Mouse (Mus musculus): Measurements from ENCODE around the gene Agfg1. TPM values are rescaled to one million over a fixed set of nuclear protein-coding genes. Genes with fewer than 3 reads are reported as not detected.

Gene Agfg1
- polyA plus RNA-seq, 1 experiment from 2014 or later, result 33.5 TPM

DNA sequence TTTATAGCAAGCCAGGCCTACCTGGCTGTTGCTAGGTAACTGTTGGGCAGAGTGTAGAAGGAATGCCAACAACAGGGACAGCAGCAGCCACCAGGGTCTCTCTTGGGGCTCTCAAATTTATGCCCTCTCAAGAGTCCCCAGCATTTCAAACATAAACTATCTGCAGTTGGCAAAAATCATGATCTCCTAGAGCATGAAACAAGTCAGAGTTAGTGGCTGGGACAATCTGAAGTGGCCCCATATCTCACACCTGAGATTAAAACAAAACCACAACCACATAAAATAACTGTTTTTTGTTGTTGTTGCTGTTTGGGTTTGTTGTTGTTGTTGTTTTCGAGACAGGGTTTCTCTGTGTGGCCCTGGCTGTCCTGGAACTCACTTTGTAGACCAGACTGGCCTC is 8.5 kb upstream of the Agfg1 start:
- Histone ChIP-seq H3K4me3 (no peak overlapping the region), H3K27ac (replicated peaks) (no peak overlapping the region)
- 85% methylated on average over 1 of the region's 1 CpGs for WGBS

DNA sequence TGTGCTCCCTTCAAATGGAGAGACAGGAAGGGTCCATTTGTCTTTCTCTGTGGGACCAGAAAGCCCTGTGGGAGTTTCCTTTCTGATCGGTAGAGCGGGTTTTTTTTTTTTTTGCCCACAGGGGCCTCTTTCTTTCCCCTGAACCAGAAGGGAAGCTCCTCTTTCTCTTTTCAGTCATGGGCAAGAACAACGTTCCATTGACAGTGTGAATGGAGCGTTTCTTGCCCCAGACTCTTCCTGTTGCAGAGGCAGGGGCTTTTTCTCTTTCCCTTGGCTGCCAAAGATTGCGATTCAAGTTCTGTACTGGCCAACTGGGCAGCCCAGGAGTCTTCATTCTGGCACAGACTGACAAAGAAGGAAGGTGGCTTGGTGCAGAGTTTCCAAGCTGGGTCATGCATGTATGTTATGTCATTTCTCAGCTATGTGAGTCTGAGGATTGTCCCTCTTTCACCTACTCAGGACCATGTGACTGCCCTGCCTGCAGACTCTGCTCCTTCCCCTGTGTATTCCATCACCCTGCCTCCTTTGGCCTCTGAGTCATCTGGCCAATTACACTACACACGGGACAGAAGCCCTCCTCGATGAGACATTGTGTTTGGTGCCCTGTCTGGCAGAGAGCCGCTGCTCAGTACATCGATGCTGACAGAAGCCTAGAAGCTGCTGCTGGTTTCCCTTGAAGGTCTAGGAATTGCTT is 7.6 kb upstream of the Agfg1 start:
- H3K36me3 ChIP-seq, result no peaks in the 10 kb centered on the region
- WGBS, result 77% methylated on average over 9 of the region's 9 CpGs
- H3K27ac ChIP-seq (replicated peaks), result no peak overlapping the region
- H3K4me3 ChIP-seq, result no peak overlapping the region
- no peaks in the 10 kb centered on the region for H3K27me3 ChIP-seq (ENCODE audit: low read depth, poor library complexity, severe bottlenecking)
- H3K4me1 ChIP-seq, result no peaks in the 10 kb centered on the region; the same call in 1 of the 2 replicates
- no peaks in the 10 kb centered on the region for H3K9me3 ChIP-seq (replicated peaks)
- DNase-seq (ENCODE audit: low spot score), result no peak

More for the DNA sequence above, 8.5 kb upstream of the Agfg1 start:
- Histone ChIP-seq H3K9me3 (replicated peaks) (no peaks in the 10 kb centered on the region), H3K4me1 (no peaks in the 10 kb centered on the region; the same call in 1 of the 2 replicates), H3K36me3 (no peaks in the 10 kb centered on the region), H3K27me3 (ENCODE audit: low read depth, poor library complexity, severe bottlenecking) (no peaks in the 10 kb centered on the region)
- DNase-seq (ENCODE audit: low spot score), result no peak

DNA sequence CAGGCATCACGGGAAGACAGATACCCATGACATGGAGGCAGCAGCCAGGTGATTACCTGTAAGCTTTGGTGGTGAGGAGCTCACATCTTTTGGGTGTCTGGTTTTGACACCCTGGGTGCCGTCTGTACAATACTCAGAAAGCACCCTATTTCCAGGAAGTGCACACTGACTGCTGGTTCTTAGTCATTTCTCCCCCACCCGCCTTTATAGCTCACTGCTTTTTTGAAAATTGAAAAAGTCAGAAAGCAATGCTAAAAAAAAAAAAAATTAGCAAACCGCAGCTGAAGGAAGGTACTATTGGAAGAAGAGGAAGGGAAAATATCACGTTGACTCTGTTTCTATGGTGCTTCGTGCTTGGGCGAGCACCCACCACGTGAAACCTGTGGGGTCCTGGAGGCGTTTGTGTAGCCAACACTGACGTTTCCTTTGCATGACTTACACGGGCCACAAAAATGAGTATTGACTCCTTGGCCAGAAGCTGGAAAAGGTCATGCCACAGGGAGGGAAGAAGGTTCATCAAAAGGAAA is 6.7 kb upstream of the Agfg1 start:
- H3K27ac ChIP-seq (replicated peaks), result no peak overlapping the region
- H3K4me3 ChIP-seq, result no peak overlapping the region
- 68% methylated on average over 11 of the region's 11 CpGs for WGBS

DNA sequence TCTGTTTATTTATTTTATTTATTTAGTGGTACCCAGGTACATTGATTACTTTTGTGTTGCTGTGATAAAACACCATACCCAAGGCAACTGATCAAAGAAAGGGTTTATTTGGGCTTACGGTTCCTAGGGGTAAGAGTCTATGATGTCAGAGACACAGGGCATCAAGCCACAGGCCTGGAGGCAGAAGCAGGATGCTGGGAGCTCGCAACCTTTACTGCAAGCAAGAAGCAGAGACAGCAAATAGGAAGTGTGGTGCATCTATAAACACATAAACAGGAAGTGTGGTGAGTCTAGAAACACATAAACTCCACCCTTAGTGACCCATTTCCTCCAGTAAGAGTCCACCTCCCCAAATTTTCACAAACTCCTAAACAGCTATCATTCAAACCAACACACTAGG is 5.8 kb upstream of the Agfg1 start:
- Histone ChIP-seq H3K36me3 (no peaks in the 10 kb centered on the region), H3K4me1 (peaks cover under 1% of the 10 kb centered on the region; the same call in 1 of the 2 replicates), H3K27ac (replicated peaks) (no peak overlapping the region), H3K27me3 (ENCODE audit: low read depth, poor library complexity, severe bottlenecking) (no peaks in the 10 kb centered on the region), H3K4me3 (no peak overlapping the region), H3K9me3 (replicated peaks) (no peaks in the 10 kb centered on the region)
- no peak for DNase-seq (ENCODE audit: low spot score)
- WGBS, result 86% methylated on average over 2 of the region's 2 CpGs

More for the DNA sequence above, 6.7 kb upstream of the Agfg1 start:
- no peaks in the 10 kb centered on the region for H3K27me3 ChIP-seq (ENCODE audit: low read depth, poor library complexity, severe bottlenecking)
- H3K4me1 ChIP-seq, result no peaks in the 10 kb centered on the region; the same call in 1 of the 2 replicates
- H3K9me3 ChIP-seq (replicated peaks), result no peaks in the 10 kb centered on the region
- no peaks in the 10 kb centered on the region for H3K36me3 ChIP-seq
- DNase-seq (ENCODE audit: low spot score), result no peak

DNA sequence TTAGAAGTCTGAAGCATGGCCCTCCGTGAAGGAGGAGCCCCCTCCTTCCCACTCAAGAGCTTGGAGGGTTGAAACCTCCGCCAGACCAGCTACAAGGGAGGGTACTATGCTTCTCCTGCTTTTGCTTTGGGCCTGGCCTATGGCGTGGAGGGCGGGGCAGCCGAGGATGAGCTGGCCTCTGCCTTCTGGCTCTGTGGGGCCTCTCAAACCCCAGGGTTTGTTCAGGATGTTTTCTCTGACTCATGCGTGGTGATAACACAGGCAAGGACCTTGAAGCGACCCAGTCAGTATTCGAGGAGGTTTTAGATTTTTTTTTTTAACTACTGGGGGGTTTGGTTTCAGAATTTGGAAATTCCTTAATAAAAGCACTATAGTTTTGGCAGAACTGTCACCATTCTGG is 4.7 kb upstream of the Agfg1 start:
- WGBS, result 59% methylated on average over 8 of the region's 8 CpGs
- no peaks in the 10 kb centered on the region for H3K36me3 ChIP-seq
- no peak for DNase-seq (ENCODE audit: low spot score)
- H3K4me1 ChIP-seq, result peaks cover 9% of the 10 kb centered on the region
- H3K9me3 ChIP-seq (replicated peaks), result no peaks in the 10 kb centered on the region
- no peak overlapping the region for H3K27ac ChIP-seq (replicated peaks)
- H3K27me3 ChIP-seq (ENCODE audit: low read depth, poor library complexity, severe bottlenecking), result no peaks in the 10 kb centered on the region
- no peak overlapping the region for H3K4me3 ChIP-seq

DNA sequence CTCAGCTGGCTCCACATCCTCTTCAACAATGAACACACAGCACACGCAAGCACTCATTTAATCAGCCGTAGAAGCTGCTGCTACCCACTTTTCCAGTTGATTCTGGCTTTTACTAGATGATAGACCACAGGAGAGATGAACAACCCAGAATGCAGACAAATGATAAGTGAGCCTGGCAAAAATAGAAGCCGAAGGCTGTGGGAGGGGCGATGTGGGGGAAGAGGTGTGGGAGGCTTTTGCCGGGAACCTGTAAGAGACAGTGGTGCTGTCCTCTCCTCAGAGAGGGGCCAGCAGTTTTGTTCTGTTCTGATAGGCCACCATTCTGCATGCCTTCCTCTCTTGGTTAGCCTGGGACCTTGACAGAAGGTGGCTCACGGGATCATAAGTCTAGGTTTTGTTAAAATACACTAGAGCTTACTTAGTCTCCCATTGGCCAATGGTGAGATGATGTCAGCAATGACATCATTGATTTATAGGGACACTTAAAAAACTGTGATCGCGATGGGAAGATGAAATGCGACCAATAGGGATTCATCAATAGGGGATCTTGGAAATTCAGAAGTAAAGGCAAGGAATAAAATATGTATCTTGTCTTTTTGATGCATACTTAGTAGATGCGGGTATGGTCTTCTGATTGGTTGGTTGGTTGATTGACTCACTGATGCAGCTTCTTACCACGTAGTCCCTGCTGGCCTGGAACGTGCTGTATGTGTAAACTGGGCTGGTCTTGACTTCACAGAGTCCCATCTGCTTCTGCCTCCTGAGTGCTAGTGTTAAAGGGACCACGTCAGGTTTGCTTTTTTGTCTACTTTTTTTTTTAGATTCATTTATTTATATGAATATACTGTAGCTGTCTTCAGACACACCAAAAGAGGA is 2.7 kb upstream of the Agfg1 start:
- Histone ChIP-seq H3K27ac (replicated peaks) (no peak overlapping the region), H3K4me3 (no peak overlapping the region), H3K36me3 (0 out of 2 replicates have a peak, but pooled peaks cover 1% of the 10 kb centered on the region), H3K9me3 (replicated peaks) (no peaks in the 10 kb centered on the region), H3K4me1 (peaks cover 24% of the 10 kb centered on the region), H3K27me3 (ENCODE audit: low read depth, poor library complexity, severe bottlenecking) (no peaks in the 10 kb centered on the region)
- WGBS, result 85% methylated on average over 13 of the region's 13 CpGs
- no peak for DNase-seq (ENCODE audit: low spot score)

DNA sequence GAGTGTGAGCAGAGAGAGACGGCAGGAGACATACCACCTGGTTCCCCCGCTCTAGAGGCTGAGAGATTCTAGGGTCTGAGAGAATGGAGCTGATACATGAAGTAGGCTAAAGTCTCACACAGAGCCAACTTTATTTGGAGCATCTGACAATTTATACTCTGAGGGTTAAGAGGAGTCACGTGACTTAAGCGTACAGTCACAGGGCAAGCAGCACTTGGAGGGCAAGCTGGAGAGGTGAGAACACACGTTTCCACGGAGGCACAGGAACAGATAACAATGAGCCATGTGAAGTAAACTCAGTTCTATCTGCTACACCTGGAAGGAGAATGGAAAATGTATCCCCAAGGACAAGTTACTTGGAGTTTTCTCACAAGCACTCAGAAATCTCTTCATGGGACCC is 1.7 kb upstream of the Agfg1 start:
- H3K27me3 ChIP-seq (ENCODE audit: low read depth, poor library complexity, severe bottlenecking), result no peaks in the 10 kb centered on the region
- no peak overlapping the region for H3K4me3 ChIP-seq
- DNase-seq (ENCODE audit: low spot score), result no peak
- WGBS, result 83% methylated on average over 6 of the region's 6 CpGs
- H3K36me3 ChIP-seq, result peaks cover 10% of the 10 kb centered on the region
- no peak overlapping the region for H3K27ac ChIP-seq (replicated peaks)
- H3K4me1 ChIP-seq, result peaks cover 25% of the 10 kb centered on the region
- H3K9me3 ChIP-seq (replicated peaks), result no peaks in the 10 kb centered on the region

DNA sequence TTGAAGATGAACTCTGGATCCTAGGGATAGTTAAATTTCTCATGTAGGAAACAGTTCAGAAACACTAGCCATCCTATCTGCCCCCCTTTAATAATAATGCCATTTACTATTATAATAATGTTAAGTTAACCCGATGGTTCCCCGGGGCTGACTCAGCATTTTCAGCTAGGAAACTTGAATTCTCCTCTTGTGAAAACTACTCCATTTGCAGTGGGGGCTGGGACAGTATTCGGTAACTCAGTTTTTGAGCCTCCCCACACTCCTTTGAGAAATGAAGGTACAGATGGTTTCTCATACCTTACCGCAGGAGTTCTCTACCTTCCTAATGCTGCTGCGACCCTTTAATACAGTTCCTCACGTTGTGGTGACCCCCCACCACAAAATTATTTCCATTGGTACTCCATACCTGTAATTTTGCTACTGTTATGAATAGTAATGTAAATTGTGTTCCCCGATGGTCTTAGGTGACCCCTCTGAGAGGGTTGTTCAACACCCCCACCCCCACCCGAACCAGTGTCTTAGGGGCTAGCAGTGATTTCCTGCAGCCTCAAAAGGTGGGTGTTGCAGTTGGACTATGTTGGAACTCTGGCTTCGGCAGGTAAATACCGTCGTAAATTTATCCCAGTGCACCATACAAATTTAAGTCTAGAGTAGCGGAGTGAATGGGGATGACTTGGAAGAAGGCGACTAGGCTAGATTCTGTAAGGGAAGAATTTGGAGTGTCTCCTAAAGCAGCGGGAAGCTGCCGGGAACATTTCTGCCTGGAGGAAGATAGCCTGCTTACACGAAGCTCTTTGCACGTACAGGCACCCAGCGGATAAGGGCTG is 601 bp upstream of the Agfg1 start:
- peaks cover 17% of the 10 kb centered on the region for H3K36me3 ChIP-seq
- no peaks in the 10 kb centered on the region for H3K27me3 ChIP-seq (ENCODE audit: low read depth, poor library complexity, severe bottlenecking)
- no peaks in the 10 kb centered on the region for H3K9me3 ChIP-seq (replicated peaks)
- H3K4me1 ChIP-seq, result peaks cover 25% of the 10 kb centered on the region
- no peak for DNase-seq (ENCODE audit: low spot score)
- H3K4me3 ChIP-seq, result peak overlapping the region; percentile 100
- WGBS, result 38% methylated on average over 18 of the region's 18 CpGs
- peak overlapping the region; percentile 97 for H3K27ac ChIP-seq (replicated peaks)

DNA sequence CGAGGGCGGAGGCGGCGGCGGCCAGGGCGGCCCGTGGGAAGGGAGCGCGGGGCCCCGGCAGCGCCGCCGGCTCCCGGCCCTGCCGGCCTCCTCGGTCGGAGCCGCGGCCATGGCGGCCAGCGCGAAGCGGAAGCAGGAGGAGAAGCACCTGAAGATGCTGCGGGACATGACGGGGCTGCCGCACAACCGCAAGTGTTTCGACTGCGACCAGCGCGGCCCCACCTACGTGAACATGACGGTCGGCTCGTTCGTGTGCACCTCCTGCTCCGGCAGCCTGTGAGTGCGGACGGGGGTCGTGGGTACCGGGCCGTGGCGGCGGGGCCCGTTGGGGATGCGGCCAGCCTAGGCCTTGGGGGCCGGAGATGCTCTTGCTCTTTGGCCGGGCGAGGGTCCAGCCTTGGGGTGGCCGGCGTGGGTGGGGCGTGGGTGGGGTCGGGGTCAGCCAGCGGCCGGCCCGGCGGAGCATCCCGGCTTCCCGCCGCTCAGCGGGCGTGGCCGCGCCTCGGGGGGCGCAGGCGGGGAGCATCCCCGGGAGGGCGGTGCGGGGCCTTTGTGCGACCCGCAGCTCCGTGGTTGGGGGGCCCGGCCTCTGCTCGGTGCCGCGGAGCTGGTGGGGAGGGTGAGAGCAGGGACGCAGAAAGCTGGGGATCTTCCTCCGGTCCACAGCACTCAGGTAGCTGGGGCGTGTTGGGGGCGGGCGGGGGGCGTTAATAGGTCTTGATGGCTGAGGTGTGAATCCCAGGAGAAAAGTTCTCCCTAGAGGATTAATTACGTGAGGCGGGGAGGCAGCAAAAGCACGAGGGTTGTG is 535 bp downstream of the Agfg1 start:
- Histone ChIP-seq H3K27ac (replicated peaks) (peak overlapping the region; percentile 97), H3K4me3 (peak overlapping the region; percentile 100), H3K4me1 (peaks cover 25% of the 10 kb centered on the region), H3K36me3 (peaks cover 17% of the 10 kb centered on the region), H3K27me3 (ENCODE audit: low read depth, poor library complexity, severe bottlenecking) (no peaks in the 10 kb centered on the region), H3K9me3 (replicated peaks) (no peaks in the 10 kb centered on the region)
- DNase-seq (ENCODE audit: low spot score), result peak; percentile 33
- under 1% methylated on average over 78 of the region's 86 CpGs for WGBS

DNA sequence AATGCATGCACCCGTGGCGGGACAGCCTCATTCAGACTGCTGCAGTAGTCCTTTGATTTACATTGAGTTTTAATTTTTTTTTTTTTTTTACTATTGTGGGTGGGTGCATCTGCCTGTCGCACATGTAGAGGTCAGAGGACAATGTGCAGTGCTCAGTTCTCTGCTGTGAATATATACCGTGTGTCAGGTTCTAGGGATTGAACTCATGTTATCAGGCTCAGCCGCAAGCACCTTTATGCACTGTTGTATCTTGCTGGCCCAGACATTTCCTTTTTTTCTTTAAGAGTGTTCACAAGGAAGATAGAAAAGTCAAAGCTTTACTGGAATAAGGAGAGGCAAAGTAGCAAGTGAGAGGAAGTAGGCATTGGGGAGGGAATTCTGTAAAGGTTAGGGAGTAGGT is 16.4 kb downstream of the Agfg1 start:
- Histone ChIP-seq H3K4me3 (no peak overlapping the region), H3K4me1 (no peaks in the 10 kb centered on the region), H3K36me3 (peaks cover 14% of the 10 kb centered on the region), H3K9me3 (replicated peaks) (no peaks in the 10 kb centered on the region), H3K27me3 (ENCODE audit: low read depth, poor library complexity, severe bottlenecking) (no peaks in the 10 kb centered on the region), H3K27ac (replicated peaks) (no peak overlapping the region)
- WGBS, result 89% methylated on average over 5 of the region's 5 CpGs
- no peak for DNase-seq (ENCODE audit: low spot score)

DNA sequence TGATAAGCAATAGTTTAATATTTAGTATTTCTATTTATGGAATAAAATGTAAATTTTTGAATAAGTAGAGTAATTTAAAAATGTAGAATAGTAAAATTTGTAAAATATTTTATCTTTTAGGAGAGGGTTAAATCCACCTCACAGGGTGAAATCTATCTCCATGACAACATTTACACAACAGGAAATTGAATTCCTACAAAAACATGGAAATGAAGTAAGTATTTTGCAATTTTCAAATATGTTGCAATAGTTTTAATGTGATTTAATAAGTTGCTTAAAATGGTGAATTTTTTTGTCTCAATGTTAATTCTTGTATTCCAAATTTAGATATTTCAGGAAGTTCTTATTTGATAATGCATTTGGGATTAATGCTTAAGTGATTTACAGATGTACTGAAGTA is 19.0 kb downstream of the Agfg1 start:
- no peak for DNase-seq (ENCODE audit: low spot score)
- H3K36me3 ChIP-seq, result peaks cover 31% of the 10 kb centered on the region

DNA sequence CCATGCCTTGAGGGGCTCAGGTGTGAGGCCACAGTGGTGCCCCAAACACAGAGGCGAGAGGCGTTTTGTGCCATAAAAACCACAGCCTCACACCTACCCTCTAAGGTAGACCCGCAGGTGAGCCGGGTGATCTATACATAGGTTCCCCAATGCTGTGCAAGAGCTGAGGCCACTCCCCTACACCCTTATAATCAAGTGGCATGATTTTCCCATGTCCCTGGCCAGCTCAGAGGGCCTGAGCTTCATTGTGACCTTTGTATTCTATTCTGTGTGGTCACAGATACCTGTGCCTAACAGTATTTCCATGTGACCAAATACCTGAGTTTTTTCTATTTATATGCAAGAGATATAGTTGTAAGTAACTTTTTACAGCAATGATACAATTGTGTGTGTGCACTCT is 21.1 kb downstream of the Agfg1 start:
- peaks cover 31% of the 10 kb centered on the region for H3K36me3 ChIP-seq
- no peaks in the 10 kb centered on the region for H3K4me1 ChIP-seq
- DNase-seq (ENCODE audit: low spot score), result no peak
- 95% methylated on average over 4 of the region's 4 CpGs for WGBS
- H3K27ac ChIP-seq (replicated peaks), result no peak overlapping the region
- H3K27me3 ChIP-seq (ENCODE audit: low read depth, poor library complexity, severe bottlenecking), result no peaks in the 10 kb centered on the region
- no peaks in the 10 kb centered on the region for H3K9me3 ChIP-seq (replicated peaks)
- H3K4me3 ChIP-seq, result no peak overlapping the region

More for the DNA sequence above, 19.0 kb downstream of the Agfg1 start:
- no peak overlapping the region for H3K4me3 ChIP-seq
- H3K9me3 ChIP-seq (replicated peaks), result no peaks in the 10 kb centered on the region
- no peaks in the 10 kb centered on the region for H3K27me3 ChIP-seq (ENCODE audit: low read depth, poor library complexity, severe bottlenecking)
- H3K4me1 ChIP-seq, result no peaks in the 10 kb centered on the region
- H3K27ac ChIP-seq (replicated peaks), result no peak overlapping the region

Data from midbrain, embryonic 10.5 days (tissue).